Mouse (Mus musculus) ES-E14 (cell line): Measurements from ENCODE around the gene Crb1. TPM values are rescaled to one million over a fixed set of nuclear protein-coding genes. Genes with fewer than 3 reads are reported as not detected.

Experiments
- DNase-seq: peaks from one replicate; pipeline ENCODE4 v3.0.0-alpha.2; 2013; ENCODE audit warnings: low read depth, low spot score
- H3K27ac ChIP-seq: 2 replicates; pipeline ENCODE4 v1.5.1; 2012; ENCODE audit warnings: low read depth, mild to moderate bottlenecking, low read length, moderate library complexity, mixed read lengths; ENCODE audit not compliant: poor library complexity, insufficient read depth, severe bottlenecking
- H3K36me3 ChIP-seq: 2 replicates; pipeline ENCODE4 v1.6.1; 2012; ENCODE audit warnings: mild to moderate bottlenecking, low read length, moderate library complexity, mixed read lengths; ENCODE audit not compliant: control insufficient read depth, poor library complexity, insufficient read depth, severe bottlenecking
- H3K4me1 ChIP-seq, 2 experiments: fragments of 150-350 bp in 1 of 2; sonication (generic) in 1 of 2; 2 replicates each; pipeline ENCODE4 v1.6.1; 2012; ENCODE audit warnings: low read length in 2 of 2, mild to moderate bottlenecking in 1 of 2, mixed read lengths in 1 of 2; ENCODE audit not compliant: control insufficient read depth in 2 of 2, insufficient read depth in 2 of 2, poor library complexity in 1 of 2
- H3K4me3 ChIP-seq, 2 experiments: fragments of 150-350 bp in 1 of 2; sonication (generic) in 1 of 2; 2 replicates each; pipeline ENCODE4 v1.5.1; 2012; ENCODE audit warnings: low read length in 2 of 2, low read depth in 1 of 2, mild to moderate bottlenecking in 1 of 2, mixed read lengths in 1 of 2; ENCODE audit not compliant: insufficient read depth in 1 of 2, poor library complexity in 1 of 2, severe bottlenecking in 1 of 2
- H3K9ac ChIP-seq: 2 replicates; pipeline ENCODE4 v1.6.1; 2012; ENCODE audit warnings: low read depth, mild to moderate bottlenecking, low read length, mixed read lengths; ENCODE audit not compliant: poor library complexity, insufficient read depth, severe bottlenecking
- H3K9me3 ChIP-seq: fragments of 150-350 bp; sonication (generic); 2 replicates; pipeline ENCODE4 v1.6.1; 2012; ENCODE audit warnings: low read depth, mild to moderate bottlenecking, low read length; ENCODE audit not compliant: control insufficient read depth, insufficient read depth
- CHD2 ChIP-seq: IDR thresholded peaks from 2 replicates; pipeline ENCODE4 v1.6.1; 2014; ENCODE audit warnings: mild to moderate bottlenecking, low read depth, low read length, inconsistent platforms
- HCFC1 ChIP-seq: IDR thresholded peaks from 2 replicates; pipeline ENCODE4 v1.6.1; 2012; ENCODE audit warnings: low read length, inconsistent platforms, borderline replicate concordance; ENCODE audit not compliant: insufficient read depth
- MAFK ChIP-seq: IDR thresholded peaks from 2 replicates; pipeline ENCODE4 v1.6.1; 2014; ENCODE audit warnings: mild to moderate bottlenecking, low read depth, low read length, inconsistent platforms; ENCODE audit not compliant: insufficient read depth
- ZC3H11A ChIP-seq: IDR thresholded peaks from 2 replicates; pipeline ENCODE4 v1.6.1; 2012; ENCODE audit warnings: low read depth, mild to moderate bottlenecking, inconsistent platforms, low read length, borderline replicate concordance
- ZNF384 ChIP-seq: IDR thresholded peaks from 2 replicates; pipeline ENCODE4 v1.6.1; 2012; ENCODE audit warnings: low read depth, low read length, inconsistent platforms
- in situ Hi-C, 2 experiments: fragments of 600-800 bp; cut with MboI; formaldehyde crosslinking; loops; one replicate each; pipeline ENCODE4 v1.15.1; 2025; ENCODE audit warnings: low sequenced_read_pairs in 2 of 2, inconsistent platforms in 1 of 2; ENCODE audit not compliant: unreplicated experiment in 2 of 2
- total RNA-seq: library from RNA; depleted of rRNA; stranded (reverse); fragments of 300-350 nt; gene quantifications from 2 replicates; pipeline ENCODE4 v1.2.3, GENCODE M21; 2012

The Crb1 gene
- total RNA-seq, 1 experiment, result 0.18 TPM

GRCm38 (mm10) chr1:139346602-139347371, 30.1 kb downstream of the Crb1 start:
- Histone ChIP-seq H3K9ac (no peak overlapping the region), H3K4me1 (no peaks in the 10 kb centered on the region), H3K27ac (no peak overlapping the region), H3K36me3 (no peaks in the 10 kb centered on the region), H3K9me3 (no peaks in the 10 kb centered on the region), H3K4me3 (no peak overlapping the region)
- no peak for TF ChIP-seq ZC3H11A
- TF ChIP-seq ZNF384, result no peak
- TF ChIP-seq CHD2, result no peak
- no peak for TF ChIP-seq MAFK
- no peak for TF ChIP-seq HCFC1
- in situ Hi-C loops, result no loop called here
- DNase-seq, result no peak

DNA sequence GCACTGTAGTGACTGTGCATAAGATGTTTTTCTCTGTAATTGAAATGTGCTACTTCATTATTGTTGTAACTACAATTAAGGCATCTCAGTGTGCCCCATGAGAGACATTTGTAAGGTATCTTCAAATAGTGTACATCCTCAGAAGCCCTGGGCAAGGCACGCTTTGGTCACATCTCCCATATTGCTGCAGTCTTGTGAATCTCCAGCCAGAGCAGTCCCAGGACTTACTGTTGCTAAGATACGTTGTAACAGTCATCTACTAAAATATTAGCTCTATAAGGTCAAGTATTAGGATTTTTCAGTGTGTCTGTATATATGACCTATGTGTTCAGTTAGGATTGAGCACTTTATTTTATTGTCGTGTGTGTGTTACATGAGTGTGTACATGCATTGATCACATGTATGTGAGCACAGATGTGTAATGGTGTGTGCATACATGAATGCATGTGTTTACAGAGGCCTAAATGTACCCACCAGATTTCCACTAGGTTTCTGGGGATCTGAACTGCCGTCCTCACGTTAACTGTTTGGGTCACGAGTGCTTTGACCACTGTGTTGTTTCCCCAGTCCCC, 30.8 kb downstream of the Crb1 start:
- no peaks in the 10 kb centered on the region for H3K9me3 ChIP-seq
- no peaks in the 10 kb centered on the region for H3K36me3 ChIP-seq
- TF ChIP-seq CHD2 (no peak), MAFK (no peak), ZC3H11A (no peak), ZNF384 (no peak), HCFC1 (no peak)
- no peaks in the 10 kb centered on the region for H3K4me1 ChIP-seq
- H3K4me3 ChIP-seq, result no peak overlapping the region
- DNase-seq, result no peak
- no peak overlapping the region for H3K27ac ChIP-seq
- no peak overlapping the region for H3K9ac ChIP-seq
- in situ Hi-C loops, result no loop called here

DNA sequence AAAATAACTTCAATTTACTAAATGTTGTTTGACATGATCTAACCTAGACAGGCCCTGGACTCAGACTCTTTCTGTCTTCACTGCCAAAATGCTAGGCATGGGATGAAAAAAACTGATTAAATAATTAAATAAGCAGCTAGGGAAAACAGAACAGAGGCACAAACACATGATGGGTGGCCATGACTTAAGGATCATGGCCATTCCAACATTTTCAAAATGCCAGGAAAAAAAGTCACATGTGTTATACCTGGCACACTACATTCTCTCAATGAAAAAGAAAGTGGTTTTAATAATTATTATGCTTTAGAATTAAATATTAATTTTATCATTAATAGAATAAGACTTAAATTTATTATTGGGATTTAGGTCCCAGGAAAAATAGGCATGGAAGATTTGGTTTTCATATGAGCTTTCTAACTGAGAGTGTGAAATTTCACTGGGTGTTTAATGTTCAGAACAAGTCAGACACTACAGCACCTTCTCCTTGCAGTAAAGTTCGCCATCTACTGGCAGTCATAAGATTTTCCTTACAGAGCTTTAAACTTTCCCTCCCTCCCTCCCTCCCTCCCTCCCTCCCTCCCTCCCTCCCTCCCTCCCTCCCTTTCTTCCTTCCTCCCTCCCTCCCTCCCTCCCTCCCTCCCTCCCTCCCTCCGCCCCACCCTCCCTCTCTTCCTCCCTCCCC, 36.6 kb downstream of the Crb1 start:
- DNase-seq, result peak; percentile 19
- Histone ChIP-seq H3K36me3 (no peaks in the 10 kb centered on the region), H3K4me3 (no peak overlapping the region), H3K9me3 (no peaks in the 10 kb centered on the region), H3K9ac (no peak overlapping the region), H3K4me1 (no peaks in the 10 kb centered on the region), H3K27ac (no peak overlapping the region)
- TF ChIP-seq ZC3H11A (0 out of 2 replicates have a peak, but pooled peaks have one; percentile 25), HCFC1 (no peak)
- in situ Hi-C loops, result no loop called here

DNA sequence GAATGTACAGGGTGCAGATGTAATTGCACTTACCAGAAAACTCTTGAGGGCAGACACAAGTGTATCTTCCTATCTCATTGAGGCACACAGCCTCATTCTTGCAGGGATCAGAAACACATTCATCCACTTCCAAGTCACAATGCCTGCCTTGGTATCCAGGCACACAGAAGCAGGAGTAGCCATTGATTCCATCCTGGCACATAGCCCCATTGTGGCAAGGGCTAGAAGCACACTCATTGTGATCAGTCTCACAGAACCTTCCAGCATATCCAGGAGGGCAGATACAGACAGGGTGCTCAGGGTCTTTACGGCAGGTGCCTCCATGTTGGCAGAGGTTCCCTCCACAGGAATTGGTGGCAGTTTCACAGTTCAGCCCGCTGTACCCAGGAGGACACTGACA, 39.9 kb downstream of the Crb1 start:
- Histone ChIP-seq H3K36me3 (no peaks in the 10 kb centered on the region), H3K27ac (no peak overlapping the region), H3K9ac (no peak overlapping the region), H3K4me1 (no peaks in the 10 kb centered on the region), H3K4me3 (no peak overlapping the region), H3K9me3 (no peaks in the 10 kb centered on the region)
- no peak for DNase-seq
- TF ChIP-seq MAFK (no peak), ZNF384 (no peak), ZC3H11A (no peak), CHD2 (no peak), HCFC1 (no peak)
- in situ Hi-C loops, result no loop called here
